In the genomic region with DNA sequence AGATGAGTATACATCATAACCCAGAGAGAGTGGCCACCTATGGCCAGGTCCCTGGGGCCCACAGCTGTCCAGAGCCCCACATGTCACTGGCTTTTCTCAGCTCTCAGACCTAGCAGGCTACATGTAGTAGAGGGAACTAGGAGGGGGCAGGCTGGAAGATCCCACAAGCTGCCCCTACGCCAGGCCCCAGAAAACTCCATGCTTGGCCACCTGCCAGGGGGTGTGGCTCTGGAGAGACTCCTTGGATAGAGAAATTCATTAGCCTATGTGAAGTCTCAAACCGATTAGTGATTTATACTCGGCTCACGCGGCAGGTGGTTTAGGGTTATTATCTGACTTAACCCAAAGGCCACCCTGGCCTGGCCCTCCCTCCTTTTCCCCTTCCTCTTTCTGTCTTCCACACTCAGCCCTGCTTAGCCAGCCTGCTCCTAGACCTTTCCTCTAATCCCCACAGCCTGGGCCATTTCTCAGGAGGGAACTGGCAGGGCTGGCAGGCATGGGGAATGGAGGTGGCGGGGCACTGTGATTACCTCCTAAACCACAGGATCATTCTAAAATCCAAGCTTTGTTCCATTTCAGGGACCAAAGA, we compare ENCODE assay signal across 9 mouse cellular contexts.
DNase-seq lines count a peak whose midpoint lies in the region; ATAC-seq and TF ChIP-seq lines count a peak whose summit lies in the region.
"Had no signal": no experiment of that assay in that cellular context is flagged by ENCODE, and none has a peak within 500 bp of the region (broad histone marks: within the 10 kb centered on the region; RNA-seq: fewer than 3 reads in every experiment).

No protein-coding gene starts in this region.

- peak; percentile 52 for ATAC-seq in heart, embryonic 14.5 days (ENCODE audit: insufficient number of reproducible peaks, insufficient read depth, low FRiP score, low read depth)
- ATAC-seq in heart, embryonic 11.5 days (replicated peaks; ENCODE audit: insufficient number of reproducible peaks, low FRiP score, low TSS enrichment), result no peak
- ATAC-seq in lung, embryonic 14.5 days (ENCODE audit: insufficient read depth), result no peak
- peak; percentile 68 for ATAC-seq in forebrain, embryonic 13.5 days
- ATAC-seq in megakaryocyte progenitor cell, adult 5-6 weeks (replicated peaks; ENCODE audit: poor library complexity), result peak; percentile 54; the same call in 1 of the 2 replicates

- peak; percentile 80 for DNase-seq in lung, embryonic 14.5 days
- DNase-seq in lung, adult 2 months, result no peak
- DNase-seq in urinary bladder, adult 2 months (ENCODE audit: low spot score), result no peak
- DNase-seq in cerebellum, postnatal 25 days, result no peak

- no peaks in the 10 kb centered on the region for H3K36me3 ChIP-seq in heart, embryonic 14.5 days (ENCODE audit: control insufficient read depth, insufficient read depth, low read length)
- H3K36me3 ChIP-seq in heart, embryonic 11.5 days (ENCODE audit: control insufficient read depth, insufficient read depth, low read length), result no peaks in the 10 kb centered on the region
- no peaks in the 10 kb centered on the region for H3K36me3 ChIP-seq in lung, embryonic 14.5 days (ENCODE audit: insufficient read depth)
- H3K36me3 ChIP-seq in forebrain, embryonic 13.5 days (ENCODE audit: poor library complexity, severe bottlenecking), result no peaks in the 10 kb centered on the region
- H3K36me3 ChIP-seq: limb, embryonic 12.5 days had no signal

- no peak overlapping the region for H3K4me3 ChIP-seq in heart, embryonic 14.5 days (ENCODE audit: control insufficient read depth in 1 of 2, insufficient read depth in 1 of 2, low read depth in 1 of 2, low read length in 2 of 2)
- H3K4me3 ChIP-seq in heart, embryonic 11.5 days (ENCODE audit: low read depth, low read length), result no peak overlapping the region
- no peak overlapping the region for H3K4me3 ChIP-seq in lung, embryonic 14.5 days (ENCODE audit: low read depth, low read length)
- H3K4me3 ChIP-seq in lung, adult 2 months (replicated peaks; ENCODE audit: extremely low read depth, low read depth, low read length), result no peak overlapping the region
- H3K4me3 ChIP-seq in forebrain, embryonic 13.5 days, result no peak overlapping the region
- H3K4me3 ChIP-seq: limb, embryonic 12.5 days had no signal

- H3K4me2 ChIP-seq in heart, embryonic 14.5 days (ENCODE audit: low read length), result no peak overlapping the region
- no peak overlapping the region for H3K4me2 ChIP-seq in heart, embryonic 11.5 days
- H3K4me2 ChIP-seq in lung, embryonic 14.5 days, result no peak overlapping the region
- no peak overlapping the region; the same call in 1 of the 2 replicates for H3K4me2 ChIP-seq in forebrain, embryonic 13.5 days
- H3K4me2 ChIP-seq: limb, embryonic 12.5 days had no signal

- peak overlapping the region; percentile 14 to 25; a peak in 2 of 4 replicates for H3K27ac ChIP-seq in heart, embryonic 14.5 days (replicated peaks in 1 of 2; ENCODE audit: control insufficient read depth in 1 of 2, insufficient read depth in 1 of 2, low read depth in 2 of 2, low read length in 2 of 2)
- H3K27ac ChIP-seq in heart, embryonic 11.5 days (ENCODE audit: low read depth, low read length), result no peak overlapping the region
- H3K27ac ChIP-seq in lung, embryonic 14.5 days (ENCODE audit: low read depth), result no peak overlapping the region; the same call in 1 of the 2 replicates
- H3K27ac ChIP-seq in forebrain, embryonic 13.5 days, result peak overlapping the region; percentile 63
- H3K27ac ChIP-seq: limb, embryonic 12.5 days had no signal

- 48% methylated on average over 6 of the region's 6 CpGs for WGBS in heart, embryonic 14.5 days
- 57% methylated on average over 6 of the region's 6 CpGs for WGBS in heart, embryonic 11.5 days (ENCODE audit: insufficient replicate concordance)
- 40% methylated on average over 6 of the region's 6 CpGs for WGBS in lung, embryonic 14.5 days
- WGBS in lung, adult 2 months, result 69% methylated on average over 6 of the region's 6 CpGs
- WGBS in forebrain, embryonic 13.5 days, result 40% methylated on average over 6 of the region's 6 CpGs

- H3K27me3 ChIP-seq in heart, embryonic 14.5 days (ENCODE audit: control insufficient read depth, insufficient read depth, low read length), result no peaks in the 10 kb centered on the region
- peaks cover 30% of the 10 kb centered on the region for H3K27me3 ChIP-seq in heart, embryonic 11.5 days (ENCODE audit: control insufficient read depth, insufficient read depth, low read length)
- no peaks in the 10 kb centered on the region for H3K27me3 ChIP-seq in lung, embryonic 14.5 days (ENCODE audit: insufficient read depth, low read length)
- H3K27me3 ChIP-seq in forebrain, embryonic 13.5 days, result no peaks in the 10 kb centered on the region; the same call in 1 of the 2 replicates

- H3K4me1 ChIP-seq in heart, embryonic 14.5 days (ENCODE audit: control insufficient read depth in 2 of 2, insufficient read depth in 2 of 2, low read length in 2 of 2), result peaks cover 14 to 19% of the 10 kb centered on the region in 2 experiments; a peak in 2 of 4 replicates
- no peaks in the 10 kb centered on the region for H3K4me1 ChIP-seq in heart, embryonic 11.5 days (ENCODE audit: control insufficient read depth, insufficient read depth, low read length)
- peaks cover 8% of the 10 kb centered on the region; the same call in 1 of the 2 replicates for H3K4me1 ChIP-seq in lung, embryonic 14.5 days (ENCODE audit: insufficient read depth)
- peaks cover 14% of the 10 kb centered on the region for H3K4me1 ChIP-seq in lung, adult 2 months (ENCODE audit: control insufficient read depth, insufficient read depth, low read length)
- peaks cover 52% of the 10 kb centered on the region for H3K4me1 ChIP-seq in forebrain, embryonic 13.5 days

- no peak for TF ChIP-seq CTCF in lung, embryonic 14.5 days (IDR thresholded peaks at IDR 0.05; ENCODE audit: low read depth)
- no peak for TF ChIP-seq CTCF in lung, adult 2 months (IDR thresholded peaks at IDR 0.05; ENCODE audit: insufficient read depth, low read length)

- no peaks in the 10 kb centered on the region for H3K9me3 ChIP-seq in heart, embryonic 14.5 days (ENCODE audit: control insufficient read depth, low read length)
- H3K9me3 ChIP-seq in heart, embryonic 11.5 days (replicated peaks; ENCODE audit: control insufficient read depth, low read length), result no peaks in the 10 kb centered on the region
- H3K9me3 ChIP-seq in lung, embryonic 14.5 days (ENCODE audit: low read depth, low read length), result no peaks in the 10 kb centered on the region
- H3K9me3 ChIP-seq in forebrain, embryonic 13.5 days (replicated peaks), result no peaks in the 10 kb centered on the region
- H3K9me3 ChIP-seq: limb, embryonic 12.5 days had no signal

- H3K9ac ChIP-seq in heart, embryonic 14.5 days (ENCODE audit: low read length), result no peak overlapping the region
- H3K9ac ChIP-seq in heart, embryonic 11.5 days (ENCODE audit: low read depth, low read length), result no peak overlapping the region
- H3K9ac ChIP-seq in lung, embryonic 14.5 days, result no peak overlapping the region
- H3K9ac ChIP-seq in forebrain, embryonic 13.5 days, result no peak overlapping the region
- H3K9ac ChIP-seq: limb, embryonic 12.5 days had no signal

- no peak for TF ChIP-seq POLR2A in lung, adult 2 months (IDR thresholded peaks at IDR 0.05; ENCODE audit: borderline replicate concordance, extremely low read depth, low read depth, low read length)

Comparison
In these comparisons a context has a peak if more than half of its experiments do, and no peak if none do; other contexts are left out.
1. ATAC-seq: peak in heart, embryonic 14.5 days (single experiment), forebrain, embryonic 13.5 days (single experiment) and megakaryocyte progenitor cell, adult 5-6 weeks (single experiment); none in heart, embryonic 11.5 days (single experiment) and lung, embryonic 14.5 days (single experiment).
2. H3K27ac ChIP-seq: peak in heart, embryonic 14.5 days (2 of 2) and forebrain, embryonic 13.5 days (single experiment); none in heart, embryonic 11.5 days (single experiment) and lung, embryonic 14.5 days (single experiment).